Comparison of ENCODE assay signal across 16 mouse cellular contexts in the genomic region with DNA sequence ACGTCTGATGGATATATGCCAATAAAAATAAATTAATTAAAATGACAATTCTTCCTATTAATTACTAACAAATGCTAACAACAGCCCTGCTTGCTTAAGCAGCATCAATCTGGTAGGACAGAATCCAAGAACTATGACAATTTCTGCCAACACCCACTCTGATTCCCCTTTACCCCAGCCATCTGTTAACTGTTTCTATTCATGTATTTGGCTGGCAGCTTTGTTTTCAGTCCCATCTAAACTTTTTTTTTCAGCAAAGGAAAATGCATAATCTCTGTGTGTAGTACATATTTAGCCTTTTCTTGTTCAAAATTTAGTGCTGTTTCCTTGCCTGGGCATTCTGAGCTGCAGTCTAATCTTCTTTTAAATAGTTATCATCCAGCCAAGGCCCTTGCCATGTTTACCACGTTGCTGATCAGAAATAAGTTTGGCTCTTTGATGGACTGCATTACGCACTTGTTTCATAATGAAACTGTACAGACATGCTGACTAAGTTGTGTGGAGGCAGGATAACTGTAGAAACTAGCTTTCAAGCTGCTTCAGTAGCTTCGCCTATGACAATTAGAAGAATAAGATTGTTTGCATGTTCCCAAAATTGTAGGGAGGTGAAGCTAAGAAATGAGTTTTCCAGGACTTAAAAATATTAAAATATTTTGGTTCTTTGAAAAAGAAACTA.
DNase-seq lines count a peak whose midpoint lies in the region.
"Had no signal": no experiment of that assay in that cellular context is flagged by ENCODE, and none has a peak within 500 bp of the region (broad histone marks: within the 10 kb centered on the region; RNA-seq: fewer than 3 reads in every experiment).

No protein-coding gene starts in this region.

- DNase-seq in frontal cortex, adult 2 months (ENCODE audit: extremely low spot score in 1 of 2, low spot score in 1 of 2), result peak; percentile 2 to 22
- no peak for DNase-seq in frontal cortex, postnatal 25 days (ENCODE audit: low spot score in 2 of 2)
- peak; percentile 9 to 19 for DNase-seq in right cerebral cortex, adult 2 months (ENCODE audit: low spot score in 2 of 2)
- DNase-seq in right cerebral cortex, postnatal 36 days (ENCODE audit: low spot score in 2 of 2), result no peak
- peak; percentile 7 to 67 for DNase-seq in layer of hippocampus, adult 18-20 months (ENCODE audit: low spot score in 2 of 2)
- peak; percentile 29 for DNase-seq in telencephalon, adult 2 months (ENCODE audit: low read depth, low spot score)
- DNase-seq in urinary bladder, postnatal 10 days (ENCODE audit: low spot score), result no peak
- DNase-seq: adrenal gland, adult 2 months; embryo, embryonic 11 days; gastrocnemius, postnatal 14 days; heart, adult 18-20 months; heart, postnatal 4 days; kidney, postnatal 4 days; liver, postnatal 0 days; lung, postnatal 10 days; right cerebral cortex, postnatal 25 days had no signal

Comparison
In these comparisons a context has a peak if more than half of its experiments do, and no peak if none do; other contexts are left out.
1. DNase-seq: peak in frontal cortex, adult 2 months (2 of 2), right cerebral cortex, adult 2 months (2 of 2), layer of hippocampus, adult 18-20 months (2 of 2) and telencephalon, adult 2 months (single experiment); none in frontal cortex, postnatal 25 days (0 of 2), right cerebral cortex, postnatal 36 days (0 of 2) and urinary bladder, postnatal 10 days (single experiment).